Mouse (Mus musculus) lung, adult 2 months (tissue): ENCODE measurements around the gene Hist1h2bc.

Source experiments
- CTCF ChIP-seq: fragments of 200-500 bp; IDR thresholded peaks from 2 replicates; pipeline ENCODE4 v1.5.1; 2011; ENCODE audit warnings: mild to moderate bottlenecking, low read length, control low read depth; ENCODE audit not compliant: insufficient read depth
- POLR2A ChIP-seq: fragments of 200-500 bp; IDR thresholded peaks from 2 replicates; pipeline ENCODE4 v1.6.1; 2011; ENCODE audit warnings: low read depth, mild to moderate bottlenecking, control low read depth, low read length, borderline replicate concordance; ENCODE audit errors: extremely low read depth

DNA sequence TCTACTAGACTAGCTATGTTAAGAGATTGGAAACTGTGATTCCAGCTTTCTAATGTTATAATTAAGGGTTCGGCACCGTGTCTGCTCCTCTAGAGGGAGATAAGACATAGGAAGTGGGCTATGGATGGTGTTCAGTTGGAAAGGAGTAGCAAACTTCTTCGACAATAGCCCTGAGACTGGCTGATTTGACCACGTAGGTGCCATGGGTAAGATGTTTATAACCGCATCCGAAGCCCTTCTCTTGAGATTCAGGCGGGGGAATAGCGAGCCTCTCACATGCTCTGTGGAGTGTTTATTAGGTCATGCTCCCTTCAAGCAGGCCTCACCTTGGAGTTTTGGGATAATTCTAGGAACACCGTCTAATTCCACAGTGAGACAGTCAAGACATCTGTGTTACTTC, 11.0 kb downstream of the Hist1h2bc start:
- TF ChIP-seq CTCF (no peak), POLR2A (no peak)
